Mouse (Mus musculus) inflammation-experienced regulatory T-cells, adult 6 months (primary cell): Measurements from ENCODE around the gene Mybpc1. TPM values are rescaled to one million over a fixed set of nuclear protein-coding genes. Genes with fewer than 3 reads are reported as not detected.
A peak's percentile ranks its signal among the peaks of the same experiment; 100 is the strongest.
"Not testable (repeated sequence)": the region's sequence is repeated elsewhere in the genome, so short reads cannot be mapped to it uniquely, and the experiment has no call there.

Experiments
- ATAC-seq: one replicate; pipeline ENCODE4 v1.8.0; 2017
- polyA plus RNA-seq, 3 experiments: library from polyadenylated mRNA; unstranded; fragments of 100-300 nt; shearing (Covaris generic); gene quantifications; one replicate each; pipeline ENCODE4 v1.2.1; 2017

Gene Mybpc1
- polyA plus RNA-seq, 3 experiments from 2014 or later: not detected

GRCm38 (mm10) chr10:88550225-88550624, 54.7 kb downstream of the Mybpc1 start:
- no peak for ATAC-seq

GRCm38 (mm10) chr10:88547635-88548034, 57.3 kb downstream of the Mybpc1 start:
- ATAC-seq: no peak

GRCm38 (mm10) chr10:88530631-88531030, 74.3 kb downstream of the Mybpc1 start:
- no peak for ATAC-seq

DNA sequence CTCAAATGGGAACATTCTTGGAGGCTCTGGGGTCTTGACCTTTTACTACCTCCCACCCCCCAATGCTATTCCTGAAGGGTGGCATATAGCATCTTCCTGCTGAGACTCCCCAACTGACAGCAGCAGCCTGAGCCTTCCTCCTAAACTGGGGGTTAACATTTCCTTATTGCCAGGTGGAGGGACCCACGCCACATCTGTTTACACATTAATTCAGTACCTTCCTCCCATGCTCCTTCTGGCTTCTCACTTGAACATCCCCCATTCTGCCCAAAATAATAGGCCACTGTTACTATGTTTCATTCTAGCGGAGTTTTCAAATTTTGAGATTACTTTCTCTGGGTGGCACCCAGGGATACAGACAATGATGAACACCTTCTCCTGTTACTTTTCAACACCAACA, 80.9 kb downstream of the Mybpc1 start:
- no peak for ATAC-seq

DNA sequence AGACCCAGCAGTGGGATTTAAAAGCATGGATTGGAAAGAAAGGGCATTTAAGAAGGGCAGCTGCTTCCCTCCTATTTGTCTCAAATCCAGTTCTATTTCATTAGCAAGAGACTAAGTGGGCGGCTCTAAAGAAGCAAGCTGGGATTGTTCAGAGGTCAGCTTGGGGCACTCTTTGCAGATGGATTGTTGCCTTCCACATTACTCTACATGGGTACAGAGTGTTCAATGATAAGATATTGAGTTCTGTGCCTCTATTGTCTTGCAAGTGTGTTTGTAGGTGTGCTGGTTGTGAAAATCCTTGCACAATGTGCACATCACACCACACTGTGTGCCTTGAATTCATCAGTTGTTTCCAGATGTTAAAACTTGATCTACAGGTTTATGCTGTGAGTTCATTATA, 81.7 kb downstream of the Mybpc1 start:
- ATAC-seq: no peak

GRCm38 (mm10) chr10:88522795-88523194, 82.2 kb downstream of the Mybpc1 start:
- no peak for ATAC-seq

DNA sequence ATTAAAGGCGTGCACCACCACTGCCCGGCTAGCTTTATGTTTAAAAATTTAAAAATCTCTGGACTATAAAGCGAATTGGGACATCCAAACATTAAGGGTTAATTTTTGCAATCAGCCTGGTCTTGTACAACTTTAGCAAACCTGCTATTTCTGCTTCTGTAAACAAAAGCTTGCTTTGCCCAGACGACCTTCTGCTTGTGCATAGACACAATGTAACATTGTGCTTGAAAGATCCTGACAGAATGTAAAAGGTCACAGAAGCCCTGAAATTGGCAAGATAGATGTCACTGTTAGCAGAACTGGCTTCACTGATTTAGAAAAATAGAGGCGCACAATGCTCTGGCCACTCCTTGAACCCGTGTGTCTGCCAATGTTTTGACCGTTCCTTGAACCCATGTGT, 89.9 kb downstream of the Mybpc1 start:
- ATAC-seq: not testable (repeated sequence)

DNA sequence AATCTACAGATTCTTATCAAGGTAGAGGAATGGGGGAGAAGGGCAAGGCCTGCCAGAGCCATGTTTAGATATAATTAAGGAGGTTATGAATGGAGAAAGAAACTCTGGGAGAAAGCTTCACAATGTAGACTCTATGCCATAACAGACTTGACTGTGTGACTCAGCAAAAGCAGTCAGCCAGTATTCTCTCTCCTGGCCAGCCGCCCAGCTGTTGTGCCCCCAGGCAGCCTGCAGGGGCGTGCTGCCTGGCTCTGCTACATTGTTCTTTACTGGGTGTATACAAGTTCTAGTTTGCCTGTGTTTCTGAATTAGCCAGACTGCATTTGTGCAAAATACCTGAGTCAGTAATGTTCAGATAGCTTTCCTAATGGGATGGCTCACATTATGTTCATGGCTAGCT, 90.5 kb downstream of the Mybpc1 start:
- no peak for ATAC-seq

DNA sequence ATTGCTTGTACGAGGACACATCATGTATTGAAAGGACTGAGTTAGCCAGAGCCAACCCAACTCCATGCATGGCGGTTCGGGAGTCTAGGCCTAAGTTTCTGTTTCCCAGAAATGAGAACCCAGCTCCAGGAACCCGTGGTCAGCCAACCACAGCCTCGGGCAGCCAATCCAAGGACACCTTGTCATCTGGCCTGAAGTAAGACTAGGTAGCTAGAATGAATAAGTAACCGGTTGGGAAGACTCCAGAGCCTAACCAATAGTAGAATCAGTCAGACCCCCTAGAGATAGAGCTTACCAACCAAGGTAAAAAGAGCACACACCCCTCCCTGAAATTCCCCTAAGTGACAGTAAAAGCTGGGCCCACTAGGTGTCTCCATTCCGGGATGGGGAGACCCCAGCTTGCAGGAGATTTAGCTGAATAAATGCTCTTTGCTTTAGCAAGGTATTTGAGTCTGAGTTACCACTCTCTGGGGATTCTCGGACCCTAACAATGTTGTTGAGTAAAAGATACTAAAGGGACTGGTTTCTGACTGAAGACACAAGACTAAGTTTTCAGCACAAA, 91.3 kb downstream of the Mybpc1 start:
- no peak for ATAC-seq

- ATAC-seq: no peak
These were observed 93.6 kb downstream of the Mybpc1 start for GRCm38 (mm10) chr10:88511355-88511754.

GRCm38 (mm10) chr10:88510503-88511271, 94.3 kb downstream of the Mybpc1 start:
- no peak for ATAC-seq

GRCm38 (mm10) chr10:88507691-88508143, 97.2 kb downstream of the Mybpc1 start:
- no peak for ATAC-seq

GRCm38 (mm10) chr10:88505256-88505655, 99.7 kb downstream of the Mybpc1 start:
- no peak for ATAC-seq

- ATAC-seq: no peak
These were observed 100.5 kb downstream of the Mybpc1 start for GRCm38 (mm10) chr10:88504481-88504880.

GRCm38 (mm10) chr10:88503421-88504314, 101.3 kb downstream of the Mybpc1 start, which contains the start of gene Chpt1:
Gene Chpt1 (minus strand): TSS chr10:88504073.
- ATAC-seq: peak; percentile 89

GRCm38 (mm10) chr10:88502919-88503318, 102.0 kb downstream of the Mybpc1 start:
- no peak for ATAC-seq

DNA sequence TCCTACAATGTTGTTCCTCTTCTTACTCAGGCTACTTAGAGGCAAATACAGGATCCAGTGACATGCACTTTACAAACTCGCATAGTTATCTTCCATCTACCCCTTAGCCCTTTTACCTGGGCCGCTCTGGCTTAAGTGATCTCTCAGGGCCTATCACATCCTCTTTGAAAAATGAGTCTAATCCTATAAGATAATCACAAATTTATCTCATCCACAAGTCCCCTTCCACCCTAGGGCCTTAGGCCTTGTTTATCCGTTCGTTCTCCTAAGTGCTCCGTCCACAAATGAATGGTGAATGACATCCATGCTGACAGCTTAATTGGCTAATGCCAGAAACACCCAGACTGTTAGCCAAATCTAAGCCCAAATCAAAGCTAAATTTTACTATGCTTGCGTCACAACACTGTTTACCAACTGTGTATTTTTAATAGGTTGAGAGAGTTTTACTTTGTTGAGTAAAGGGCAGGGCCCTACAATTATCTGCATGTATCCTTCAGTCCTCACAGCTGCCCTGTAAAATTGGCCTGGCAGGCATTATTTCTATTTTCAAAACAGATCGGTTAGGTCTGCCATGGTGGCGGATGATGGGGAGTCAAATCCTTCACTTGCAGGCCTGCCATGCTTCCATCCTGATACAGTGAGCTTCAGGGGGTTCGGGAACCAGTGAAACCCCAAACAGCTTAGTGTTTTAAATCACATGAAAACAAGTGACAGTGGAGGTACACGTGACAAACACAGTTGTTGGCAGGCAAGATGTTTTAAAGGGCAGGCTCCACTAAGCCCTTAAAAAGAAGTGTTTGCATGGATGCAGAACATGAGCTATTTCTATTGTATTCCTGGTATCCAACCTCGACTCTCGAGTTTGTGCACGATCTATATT, 102.8 kb downstream of the Mybpc1 start:
- ATAC-seq: no peak

DNA sequence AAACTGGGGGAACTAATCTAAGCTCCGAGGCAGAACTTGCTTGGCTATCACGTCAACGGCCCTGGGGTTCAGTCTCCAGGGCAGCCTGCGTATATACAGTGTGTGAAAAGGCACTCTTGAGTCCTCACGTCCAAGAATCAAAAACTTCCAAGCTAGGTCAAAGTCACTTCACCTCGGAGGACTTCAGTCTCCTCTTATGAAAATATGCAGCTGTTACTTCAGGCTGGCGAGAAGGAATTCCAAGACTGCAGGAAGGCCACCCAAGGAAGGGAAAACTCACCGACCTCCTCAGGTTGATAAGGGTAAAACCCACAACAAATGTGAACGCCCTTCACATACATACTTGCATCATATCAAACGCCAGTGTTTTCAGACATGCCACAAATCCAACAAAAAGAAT, 103.6 kb downstream of the Mybpc1 start:
- no peak for ATAC-seq

GRCm38 (mm10) chr10:88499993-88500392, 105.0 kb downstream of the Mybpc1 start:
- ATAC-seq: no peak

DNA sequence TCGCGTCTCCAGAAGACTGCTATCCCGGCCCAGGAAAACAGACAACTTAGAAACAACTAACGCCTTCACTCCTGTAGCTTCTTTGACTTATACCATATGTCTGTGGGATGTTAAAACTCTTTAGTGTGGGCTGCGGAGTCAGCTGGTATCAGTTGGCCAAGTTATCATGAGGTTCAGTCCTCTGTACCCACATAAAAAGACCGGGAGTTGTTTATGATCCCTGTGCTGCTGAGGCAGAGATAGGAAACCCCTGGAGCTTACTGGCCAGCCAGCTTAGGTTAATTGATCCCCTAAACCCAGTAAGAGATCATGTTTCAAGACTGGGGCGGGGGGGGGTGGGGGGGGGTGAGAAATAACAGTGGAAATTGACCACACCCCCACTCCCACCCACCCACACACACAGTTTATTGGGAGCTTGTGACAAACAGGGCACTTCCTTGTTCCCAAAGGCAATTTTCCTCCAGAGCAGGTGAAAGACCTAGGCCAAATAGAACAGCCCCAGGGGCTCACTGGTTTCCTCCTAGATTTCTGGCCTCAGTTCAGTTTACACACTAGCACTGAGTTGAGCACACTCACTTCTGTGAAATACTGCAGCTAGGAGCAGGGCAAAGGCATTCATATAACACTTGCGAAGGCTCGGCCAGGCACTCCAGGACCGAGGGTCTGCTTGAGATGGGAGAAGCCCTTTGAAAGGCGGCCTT, 107.9 kb downstream of the Mybpc1 start:
- ATAC-seq: no peak

DNA sequence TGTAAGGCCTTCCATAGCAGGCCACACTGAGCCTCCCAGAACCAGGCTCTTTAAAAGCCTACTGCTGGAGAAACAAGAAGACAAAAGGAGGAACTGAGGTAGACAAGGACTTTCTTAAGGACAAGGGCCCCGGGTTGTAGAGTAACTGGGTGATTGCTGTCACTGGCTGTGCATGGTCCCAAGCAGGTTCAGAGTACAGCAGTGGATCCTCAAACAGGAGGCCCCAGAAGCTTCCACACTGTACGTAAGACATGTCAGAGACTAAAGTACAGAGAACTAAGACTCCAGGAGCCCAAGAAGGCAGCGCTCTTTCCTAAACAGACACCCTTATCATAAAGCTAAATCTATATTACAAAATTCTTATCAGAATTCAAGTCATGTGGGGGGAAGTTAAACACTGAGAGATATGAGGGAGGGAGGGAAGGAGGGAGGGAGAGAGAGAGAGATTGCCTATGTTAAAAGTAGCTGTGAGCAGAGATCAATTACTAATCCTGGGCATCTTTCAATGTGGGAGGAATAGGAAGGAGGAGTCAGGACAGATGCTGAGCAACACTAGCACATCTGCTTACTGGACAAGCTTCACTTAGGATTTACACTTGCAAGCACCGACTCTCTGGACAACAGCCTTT, 109.9 kb downstream of the Mybpc1 start:
- ATAC-seq: no peak
